Mouse (Mus musculus): ENCODE data around the gene Itgb5.

- TF ChIP-seq POLR2A (IDR thresholded peaks at IDR 0.05; ENCODE audit: borderline replicate concordance, extremely low read depth, insufficient read depth, insufficient read length, poor library complexity, severe bottlenecking) (no peak), CTCF (IDR thresholded peaks at IDR 0.05; ENCODE audit: borderline replicate concordance, extremely low read depth, insufficient read depth, insufficient read length) (no peak)
Observed at GRCm38 (mm10) chr16:33793846-33794791, 35.3 kb upstream of the Itgb5 start, which contains the start of gene Muc13.

Data from brain, embryonic 14.5 days (tissue).